Mouse (Mus musculus) CH12.LX (cell line): ENCODE measurements around the gene Rpn1. TPM values are rescaled to one million over a fixed set of nuclear protein-coding genes. Genes with fewer than 3 reads are reported as not detected.

ENCODE experiments used
- DNase-seq: peaks from one replicate; pipeline ENCODE4 v3.0.0-alpha.2; 2013; ENCODE audit errors: extremely low read depth
- H3K27ac ChIP-seq: 2 replicates; pipeline ENCODE4 v1.5.1; 2012; ENCODE audit warnings: low read depth, mild to moderate bottlenecking, control low read depth, moderate library complexity; ENCODE audit not compliant: insufficient read depth
- H3K27me3 ChIP-seq: replicated peaks from 2 replicates; pipeline ENCODE3; 2012; ENCODE audit warnings: inconsistent platforms
- H3K36me3 ChIP-seq, 2 experiments: replicated peaks in 1 of 2; 2 replicates each; pipeline versions ENCODE3 to v1.6.1; 2012; ENCODE audit warnings: inconsistent platforms in 1 of 2, low read length in 1 of 2, mild to moderate bottlenecking in 1 of 2, mixed read lengths in 1 of 2, moderate library complexity in 1 of 2; ENCODE audit not compliant: control insufficient read depth in 1 of 2, insufficient read depth in 1 of 2
- H3K4me1 ChIP-seq, 2 experiments: 2 replicates each; pipeline ENCODE4 v1.6.1; 2012; ENCODE audit warnings: inconsistent platforms in 1 of 2, moderate library complexity in 1 of 2; ENCODE audit not compliant: insufficient read depth in 2 of 2, control insufficient read depth in 1 of 2
- H3K4me2 ChIP-seq: 2 replicates; pipeline ENCODE4 v1.6.1; 2012; ENCODE audit warnings: low read depth, mild to moderate bottlenecking, control low read depth; ENCODE audit not compliant: poor library complexity, insufficient read depth, severe bottlenecking
- H3K4me3 ChIP-seq, 3 experiments: fragments of 150-350 bp in 1 of 3; sonication (generic) in 1 of 3; replicated peaks in 1 of 3; 2 replicates each; pipeline versions ENCODE3 to v1.5.1; 2011 to 2012; ENCODE audit warnings: low read depth in 2 of 3, low read length in 2 of 3, mild to moderate bottlenecking in 2 of 3, moderate library complexity in 2 of 3, control low read depth in 1 of 3, improper control_type of control experiment in 1 of 3, inconsistent platforms in 1 of 3, mixed read lengths in 1 of 3; ENCODE audit not compliant: poor library complexity in 1 of 3
- H3K79me2 ChIP-seq: replicated peaks from 2 replicates; pipeline ENCODE4 v1.6.1; 2012; ENCODE audit warnings: mild to moderate bottlenecking, moderate library complexity; ENCODE audit not compliant: control insufficient read depth, poor library complexity, insufficient read depth, severe bottlenecking; ENCODE audit errors: extremely low read depth
- H3K9ac ChIP-seq: 2 replicates; pipeline ENCODE4 v1.6.1; 2012; ENCODE audit warnings: low read depth, mild to moderate bottlenecking, control low read depth, moderate library complexity; ENCODE audit not compliant: insufficient read depth
- H3K9me3 ChIP-seq: replicated peaks from 2 replicates; pipeline ENCODE3; 2012; ENCODE audit warnings: low read length, inconsistent platforms, mixed read lengths
- BHLHE40 ChIP-seq: IDR thresholded peaks from 2 replicates; pipeline ENCODE4 v1.6.1; 2011; ENCODE audit warnings: mild to moderate bottlenecking, low read depth, low read length, improper control_type of control experiment
- CHD2 ChIP-seq: IDR thresholded peaks from 2 replicates; pipeline ENCODE4 v1.6.1; 2011; ENCODE audit warnings: low read length, improper control_type of control experiment
- CTCF ChIP-seq, 2 experiments: IDR thresholded peaks in 1 of 2; conservative IDR thresholded peaks in 1 of 2; 2 replicates each; pipeline ENCODE4 v1.5.1; 2011 to 2012; ENCODE audit warnings: low read depth in 2 of 2, low read length in 2 of 2, improper control_type of control experiment in 1 of 2, inconsistent platforms in 1 of 2, mild to moderate bottlenecking in 1 of 2, moderate library complexity in 1 of 2
- E2F4 ChIP-seq: IDR thresholded peaks from 2 replicates; pipeline ENCODE4 v1.6.1; 2011; ENCODE audit warnings: low read depth, low read length, improper control_type of control experiment; ENCODE audit not compliant: insufficient replicate concordance
- GABPA ChIP-seq: IDR thresholded peaks from 2 replicates; pipeline ENCODE4 v1.6.1; 2012; ENCODE audit warnings: low read depth, low read length, improper control_type of control experiment, inconsistent platforms; ENCODE audit not compliant: insufficient replicate concordance
- JUN ChIP-seq: IDR thresholded peaks from 2 replicates; pipeline ENCODE4 v1.6.1; 2011; ENCODE audit warnings: low read depth, mild to moderate bottlenecking, low read length, improper control_type of control experiment, moderate library complexity; ENCODE audit not compliant: insufficient read depth
- JUND ChIP-seq: conservative IDR thresholded peaks from 2 replicates; pipeline ENCODE4 v1.6.1; 2011; ENCODE audit warnings: low read depth, low read length, improper control_type of control experiment
- KAT2A ChIP-seq: IDR thresholded peaks from 2 replicates; pipeline ENCODE4 v1.6.1; 2012; ENCODE audit warnings: low read length, improper control_type of control experiment, inconsistent platforms; ENCODE audit not compliant: insufficient replicate concordance
- MAFK ChIP-seq: IDR thresholded peaks from 2 replicates; pipeline ENCODE4 v1.6.1; 2011; ENCODE audit warnings: low read length, improper control_type of control experiment; ENCODE audit not compliant: insufficient replicate concordance
- MAX ChIP-seq: IDR thresholded peaks from 2 replicates; pipeline ENCODE4 v1.6.1; 2011; ENCODE audit warnings: low read length, improper control_type of control experiment
- MAZ ChIP-seq: IDR thresholded peaks from 2 replicates; pipeline ENCODE4 v1.6.1; 2012; ENCODE audit warnings: low read depth, mild to moderate bottlenecking, inconsistent platforms, low read length, improper control_type of control experiment, moderate library complexity
- MEF2A ChIP-seq: IDR thresholded peaks from 2 replicates; pipeline ENCODE4 v1.6.1; 2014; ENCODE audit warnings: low read depth, mild to moderate bottlenecking, inconsistent platforms, low read length, improper control_type of control experiment, borderline replicate concordance
- MXI1 ChIP-seq: IDR thresholded peaks from 2 replicates; pipeline ENCODE4 v1.6.1; 2011; ENCODE audit warnings: mild to moderate bottlenecking, low read depth, low read length, improper control_type of control experiment
- NRF1 ChIP-seq: IDR thresholded peaks from 2 replicates; pipeline ENCODE4 v1.6.1; 2014; ENCODE audit warnings: low read depth, mild to moderate bottlenecking, inconsistent platforms, low read length, improper control_type of control experiment, moderate library complexity
- POLR2AphosphoS2 ChIP-seq: IDR thresholded peaks from 2 replicates; pipeline ENCODE4 v1.6.1; 2011; ENCODE audit warnings: low read depth, low read length, improper control_type of control experiment
- RAD21 ChIP-seq: IDR thresholded peaks from 2 replicates; pipeline ENCODE4 v1.6.1; 2011; ENCODE audit warnings: low read depth, mild to moderate bottlenecking, low read length, improper control_type of control experiment, moderate library complexity
- SMC3 ChIP-seq: IDR thresholded peaks from 2 replicates; pipeline ENCODE4 v1.6.1; 2011; ENCODE audit warnings: low read depth, low read length, improper control_type of control experiment
- TCF12 ChIP-seq: IDR thresholded peaks from 2 replicates; pipeline ENCODE4 v1.6.1; 2014; ENCODE audit warnings: low read depth, mild to moderate bottlenecking, inconsistent platforms, low read length, improper control_type of control experiment
- UBTF ChIP-seq: IDR thresholded peaks from 2 replicates; pipeline ENCODE4 v1.6.1; 2012; ENCODE audit warnings: low read depth, mild to moderate bottlenecking, inconsistent platforms, low read length, improper control_type of control experiment, moderate library complexity
- USF1 ChIP-seq: IDR thresholded peaks from 2 replicates; pipeline ENCODE4 v1.6.1; 2014; ENCODE audit warnings: low read depth, mild to moderate bottlenecking, inconsistent platforms, low read length, improper control_type of control experiment
- USF2 ChIP-seq: conservative IDR thresholded peaks from 2 replicates; pipeline ENCODE4 v1.6.1; 2011; ENCODE audit warnings: low read depth, low read length, improper control_type of control experiment
- ZKSCAN1 ChIP-seq: IDR thresholded peaks from 2 replicates; pipeline ENCODE4 v1.6.1; 2012; ENCODE audit warnings: low read depth, inconsistent platforms, low read length, improper control_type of control experiment, borderline replicate concordance
- dilution Hi-C: fragments of 300-500 bp; cut with MboI; formaldehyde crosslinking; loops from 2 replicates; pipeline ENCODE4 v1.14.3; 2020; ENCODE audit warnings: low sequenced_read_pairs; ENCODE audit not compliant: extremely low pct_unique_long_range_greater_than_20kb, extremely low pct_ligation_motif_present
- in situ Hi-C: fragments of 300-500 bp; cut with MboI; formaldehyde crosslinking; loops from 3 replicates; pipeline ENCODE4 v1.14.3; 2019; ENCODE audit warnings: low sequenced_read_pairs, low pct_ligation_motif_present, low pct_unique_long_range_greater_than_20kb, mixed read lengths
- polyA plus RNA-seq: library from polyadenylated mRNA; unstranded; fragments of >175 nt; gene quantifications from 2 replicates; pipeline ENCODE4 v1.2.1, GENCODE M21; 2012; ENCODE audit warnings: low read depth; ENCODE audit not compliant: insufficient read length
- total RNA-seq, 2 experiments: library from RNA; depleted of rRNA; stranded (reverse); fragments of 300-350 nt in 1 of 2; fragments of >200 nt in 1 of 2; gene quantifications; 2 replicates each; pipeline ENCODE4 v1.2.3; 2012 to 2014

Gene Rpn1
- total and polyA plus RNA-seq, 3 experiments, result 260 to 366 (median 339) TPM

- TF ChIP-seq NRF1 (no peak), MAFK (no peak), GABPA (no peak), MXI1 (no peak), USF1 (no peak), BHLHE40 (no peak), KAT2A (no peak), E2F4 (no peak), TCF12 (no peak), CTCF (conservative IDR thresholded peaks at IDR 0.05 in 1 of 2, IDR thresholded peaks at IDR 0.05 in 1 of 2; ENCODE audit: low read depth in 2 of 2, low read length in 2 of 2) (no peak), UBTF (no peak)
- no peaks in the 10 kb centered on the region for H3K9me3 ChIP-seq
- H3K79me2 ChIP-seq, result no peaks in the 10 kb centered on the region
- no peak overlapping the region for H3K27ac ChIP-seq
- H3K9ac ChIP-seq, result no peak overlapping the region
- no peak overlapping the region for H3K4me2 ChIP-seq
- DNase-seq, result no peak
- H3K4me3 ChIP-seq, result no peak overlapping the region
- no peaks in the 10 kb centered on the region for H3K27me3 ChIP-seq
- peaks cover 30 to 57% of the 10 kb centered on the region in 2 experiments for H3K36me3 ChIP-seq
- no peaks in the 10 kb centered on the region for H3K4me1 ChIP-seq
- dilution Hi-C loops, result no loop called here
- in situ Hi-C loops, result loop anchor here (25.0 kb wide), 1 partner anchor 781 kb away; the partner anchor contains the start of genes Mcm2 and Podxl2
Observed at GRCm38 (mm10) chr6:88106612-88107123, 22.4 kb downstream of the Rpn1 start.

GRCm38 (mm10) chr6:88107661-88108535, 23.6 kb downstream of the Rpn1 start:
- H3K27ac ChIP-seq, result no peak overlapping the region
- H3K4me3 ChIP-seq, result no peak overlapping the region
- no peaks in the 10 kb centered on the region for H3K27me3 ChIP-seq
- in situ Hi-C loops, result loop anchor here (25.0 kb wide), 1 partner anchor 779 kb away; the partner anchor contains the start of genes Mcm2 and Podxl2
- no peak for DNase-seq
- no peaks in the 10 kb centered on the region for H3K4me1 ChIP-seq
- no peaks in the 10 kb centered on the region for H3K9me3 ChIP-seq
- no peak overlapping the region for H3K4me2 ChIP-seq
- TF ChIP-seq KAT2A, result no peak
- TF ChIP-seq UBTF, result no peak
- no peak for TF ChIP-seq USF2
- TF ChIP-seq MAZ, result no peak
- TF ChIP-seq TCF12, result no peak
- TF ChIP-seq RAD21, result no peak
- TF ChIP-seq SMC3, result no peak
- TF ChIP-seq JUN, result no peak
- no peak for TF ChIP-seq MEF2A
- TF ChIP-seq POLR2AphosphoS2, result no peak
- TF ChIP-seq GABPA, result no peak
- TF ChIP-seq MAX, result no peak
- TF ChIP-seq ZKSCAN1, result no peak
- no peak for TF ChIP-seq JUND
- no peak; the same call in 1 of the 2 replicates for TF ChIP-seq CHD2
- TF ChIP-seq CTCF (conservative IDR thresholded peaks at IDR 0.05 in 1 of 2, IDR thresholded peaks at IDR 0.05 in 1 of 2; ENCODE audit: low read depth in 2 of 2, low read length in 2 of 2), result no peak
- H3K9ac ChIP-seq, result no peak overlapping the region
- dilution Hi-C loops, result no loop called here
- no peaks in the 10 kb centered on the region for H3K79me2 ChIP-seq
- peaks cover 18 to 45% of the 10 kb centered on the region in 2 experiments for H3K36me3 ChIP-seq
